Mouse (Mus musculus) embryonic fibroblast, embryonic 13.5 days (primary cell): ENCODE measurements around the gene Celf5. TPM values are rescaled to one million over a fixed set of nuclear protein-coding genes. Genes with fewer than 3 reads are reported as not detected.
A peak's percentile ranks its signal among the peaks of the same experiment; 100 is the strongest.

Experiments
- H3K27ac ChIP-seq: 2 replicates; pipeline ENCODE4 v1.5.1; 2012; ENCODE audit warnings: low read length, control low read depth, inconsistent platforms; ENCODE audit not compliant: insufficient read depth
- H3K4me1 ChIP-seq: 2 replicates; pipeline ENCODE4 v1.6.1; 2011; ENCODE audit warnings: low read length; ENCODE audit not compliant: control insufficient read depth, insufficient read depth
- H3K4me3 ChIP-seq: 2 replicates; pipeline ENCODE4 v1.5.1; 2011; ENCODE audit warnings: mild to moderate bottlenecking, control low read depth, low read length; ENCODE audit not compliant: insufficient read depth
- CTCF ChIP-seq: IDR thresholded peaks from 2 replicates; pipeline ENCODE4 v1.5.1; 2011; ENCODE audit warnings: mild to moderate bottlenecking, control low read depth, low read length, moderate library complexity, borderline replicate concordance; ENCODE audit not compliant: insufficient read depth
- POLR2A ChIP-seq: IDR thresholded peaks from 2 replicates; pipeline ENCODE4 v1.6.1; 2011; ENCODE audit warnings: low read depth, mild to moderate bottlenecking, control low read depth, low read length, moderate library complexity
- polyA plus RNA-seq: library from polyadenylated mRNA; stranded (reverse); fragments of >200 nt; gene quantifications from 2 replicates; pipeline ENCODE4 v1.2.4, GENCODE M21; 2011; ENCODE audit warnings: low read depth; ENCODE audit not compliant: missing spikeins, insufficient read length

Gene Celf5
- polyA plus RNA-seq, 1 experiment, result 4.4 TPM

GRCm38 (mm10) chr10:81513798-81514197 is 31.3 kb upstream of the Celf5 start:
- TF ChIP-seq CTCF, result no peak
- TF ChIP-seq POLR2A, result no peak
- H3K27ac ChIP-seq, result no peak overlapping the region
- no peak overlapping the region for H3K4me3 ChIP-seq
- no peaks in the 10 kb centered on the region for H3K4me1 ChIP-seq

- Histone ChIP-seq H3K4me1 (no peaks in the 10 kb centered on the region), H3K27ac (no peak overlapping the region), H3K4me3 (no peak overlapping the region)
- TF ChIP-seq CTCF, result no peak
- TF ChIP-seq POLR2A, result no peak
These were observed 27.8 kb upstream of the Celf5 start for GRCm38 (mm10) chr10:81510246-81510810.

- Histone ChIP-seq H3K4me1 (no peaks in the 10 kb centered on the region), H3K4me3 (no peak overlapping the region), H3K27ac (no peak overlapping the region)
- TF ChIP-seq POLR2A (no peak), CTCF (no peak)
These were observed 25.4 kb upstream of the Celf5 start for GRCm38 (mm10) chr10:81507691-81508489.

- TF ChIP-seq POLR2A (no peak), CTCF (no peak)
- H3K4me3 ChIP-seq, result no peak overlapping the region
- H3K4me1 ChIP-seq, result no peaks in the 10 kb centered on the region
- H3K27ac ChIP-seq, result no peak overlapping the region
These were observed 24.6 kb upstream of the Celf5 start for GRCm38 (mm10) chr10:81507095-81507494.

GRCm38 (mm10) chr10:81505016-81505664 is 22.6 kb upstream of the Celf5 start:
- Histone ChIP-seq H3K4me1 (no peaks in the 10 kb centered on the region), H3K27ac (no peak overlapping the region), H3K4me3 (no peak overlapping the region)
- no peak for TF ChIP-seq CTCF
- TF ChIP-seq POLR2A, result no peak

GRCm38 (mm10) chr10:81502658-81503057 is 20.1 kb upstream of the Celf5 start:
- Histone ChIP-seq H3K27ac (no peak overlapping the region), H3K4me1 (no peaks in the 10 kb centered on the region), H3K4me3 (no peak overlapping the region)
- TF ChIP-seq POLR2A (no peak), CTCF (peak; percentile 99)

- no peaks in the 10 kb centered on the region for H3K4me1 ChIP-seq
- no peak overlapping the region for H3K4me3 ChIP-seq
- TF ChIP-seq POLR2A (no peak), CTCF (no peak)
- no peak overlapping the region for H3K27ac ChIP-seq
These were observed 19.4 kb upstream of the Celf5 start for GRCm38 (mm10) chr10:81501863-81502262.

GRCm38 (mm10) chr10:81500032-81500431 is 17.5 kb upstream of the Celf5 start, which contains the start of gene S1pr4:
TSS of gene S1pr4 (minus strand) at chr10:81500132.
- Histone ChIP-seq H3K4me1 (no peaks in the 10 kb centered on the region), H3K4me3 (no peak within 1 kb of the TSS), H3K27ac (no peak within 1 kb of the TSS)
- TF ChIP-seq POLR2A (no peak), CTCF (no peak)

- H3K27ac ChIP-seq, result no peak overlapping the region
- H3K4me3 ChIP-seq, result no peak overlapping the region
- no peak for TF ChIP-seq CTCF
- TF ChIP-seq POLR2A, result no peak
- H3K4me1 ChIP-seq, result no peaks in the 10 kb centered on the region
These were observed 16.9 kb upstream of the Celf5 start for GRCm38 (mm10) chr10:81499250-81499901.
